Mouse (Mus musculus) intestine, embryonic 16.5 days (tissue): ENCODE results near the gene Nckap5. TPM values are rescaled to one million over a fixed set of nuclear protein-coding genes. Genes with fewer than 3 reads are reported as not detected.

ENCODE experiments used
- ATAC-seq: fragments of 200-750 bp; cut with Nextera tagmentation; 2 replicates; pipeline ENCODE4 v1.8.0; 2017; ENCODE audit warnings: moderate TSS enrichment, moderate library complexity
- H3K27ac ChIP-seq: fragments of 300-500 bp; sonication (generic); 2 replicates; pipeline ENCODE4 v1.5.1; 2014; ENCODE audit warnings: mild to moderate bottlenecking, low read length
- H3K27me3 ChIP-seq: fragments of 300-500 bp; sonication (generic); replicated peaks from 2 replicates; pipeline ENCODE4 v1.6.1; 2014; ENCODE audit warnings: low read length, control low read depth, mixed read lengths; ENCODE audit not compliant: control insufficient read depth, insufficient read depth
- H3K36me3 ChIP-seq: fragments of 300-500 bp; sonication (generic); 2 replicates; pipeline ENCODE4 v1.6.1; 2014; ENCODE audit warnings: low read length, control low read depth; ENCODE audit not compliant: control insufficient read depth, insufficient read depth
- H3K4me1 ChIP-seq: fragments of 300-500 bp; sonication (generic); 2 replicates; pipeline ENCODE4 v1.6.1; 2014; ENCODE audit warnings: low read length, control low read depth, mixed read lengths; ENCODE audit not compliant: control insufficient read depth, insufficient read depth
- H3K4me2 ChIP-seq: fragments of 300-500 bp; sonication (generic); 2 replicates; pipeline ENCODE4 v1.6.1; 2014; ENCODE audit warnings: low read depth, low read length, control low read depth
- H3K4me3 ChIP-seq: fragments of 300-500 bp; sonication (generic); 2 replicates; pipeline ENCODE4 v1.5.1; 2014; ENCODE audit warnings: mild to moderate bottlenecking, low read length
- H3K9ac ChIP-seq: fragments of 300-500 bp; sonication (generic); 2 replicates; pipeline ENCODE4 v1.6.1; 2014; ENCODE audit warnings: low read depth, low read length
- H3K9me3 ChIP-seq: fragments of 300-500 bp; sonication (generic); 2 replicates; pipeline ENCODE4 v1.6.1; 2016; ENCODE audit warnings: low read length, control low read depth; ENCODE audit not compliant: control insufficient read depth
- WGBS: fragments of 180-500 bp; shearing (Covaris S2); extraction: QIAGEN DNeasy Blood & Tissue Kit; methylation state at CpG from one replicate; pipeline ENCODE4 v1.1.7; 2014; 5-methylcytosine and 5-hydroxymethylcytosine counted together
- polyA plus RNA-seq: library from polyadenylated mRNA; unstranded; fragments of >200 nt; fragmentation: Nextera tagmentation; extraction: Ambion mirVana; gene quantifications from 2 replicates; pipeline ENCODE4 v1.2.1, GENCODE M21; 2015

Nckap5 gene
- polyA plus RNA-seq, result 11.5 and 12.6 TPM in 2 replicates

DNA sequence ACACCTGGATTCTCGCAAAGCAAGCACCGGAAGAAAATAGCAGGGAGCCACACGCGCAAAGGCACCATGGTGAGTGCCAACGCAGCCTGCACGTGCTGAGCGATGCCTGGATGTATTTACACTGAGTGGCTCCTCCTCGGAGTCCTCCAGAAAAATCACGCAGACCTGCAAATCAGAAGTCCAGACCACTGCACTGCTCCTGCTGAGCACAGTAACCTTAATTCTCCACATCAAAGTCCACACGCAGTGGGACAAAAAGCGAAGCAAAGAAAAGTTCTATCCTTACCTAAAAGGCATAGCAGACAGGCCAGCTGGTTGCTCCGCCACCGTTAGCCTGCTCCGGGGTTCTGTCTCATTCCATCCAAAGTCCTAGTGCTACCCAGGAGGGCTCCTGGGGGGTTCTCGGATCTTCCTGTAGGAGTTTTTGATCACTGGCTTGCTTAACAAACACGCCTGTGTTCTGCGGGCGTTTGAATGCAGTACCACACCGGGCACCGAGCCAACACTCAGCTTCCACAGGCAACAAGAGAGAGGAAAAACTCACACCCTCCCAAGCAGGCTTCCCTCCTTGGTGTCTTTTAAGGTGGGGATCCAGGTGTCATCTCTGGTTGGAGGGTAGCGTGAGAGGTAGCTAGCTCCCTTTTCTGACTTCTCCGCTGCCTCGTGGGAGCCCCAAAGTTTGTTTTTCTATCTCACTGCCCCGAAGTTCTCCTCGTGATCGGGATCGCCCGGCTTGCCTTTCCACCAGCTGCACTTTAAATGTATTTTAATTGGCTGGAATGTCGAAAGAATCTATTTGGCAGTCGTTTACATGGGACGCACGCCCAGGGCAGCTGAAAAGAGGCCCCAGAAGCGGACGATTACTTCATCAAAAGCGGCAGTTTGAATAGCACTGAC, at the start of gene Nckap5:
Gene Nckap5, minus strand, starts transcription at position 769 of the 897 bp plus-strand sequence.
- Histone ChIP-seq H3K9ac (peak within 1 kb of the TSS; percentile 52; the same call in 1 of the 2 replicates), H3K9me3 (no peaks in the 10 kb centered on the region), H3K36me3 (no peaks in the 10 kb centered on the region), H3K4me3 (peak within 1 kb of the TSS; percentile 46), H3K27me3 (0 out of 2 replicates have a peak, but pooled peaks cover 2% of the 10 kb centered on the region), H3K4me2 (peak within 1 kb of the TSS; percentile 66), H3K4me1 (no peaks in the 10 kb centered on the region), H3K27ac (no peak within 1 kb of the TSS)
- 2% methylated on average over 35 of the region's 35 CpGs for WGBS
- ATAC-seq, result peak; percentile 85

GRCm38 (mm10) chr1:126877495-126877894, 46.9 kb upstream of the Nckap5 start:
- H3K27ac ChIP-seq, result no peak overlapping the region
- H3K36me3 ChIP-seq, result no peaks in the 10 kb centered on the region
- no peak for ATAC-seq
- H3K9me3 ChIP-seq, result no peaks in the 10 kb centered on the region
- 85% methylated on average over 2 of the region's 2 CpGs for WGBS
- H3K27me3 ChIP-seq, result no peaks in the 10 kb centered on the region
- H3K4me2 ChIP-seq, result no peak overlapping the region
- H3K4me3 ChIP-seq, result no peak overlapping the region
- no peaks in the 10 kb centered on the region for H3K4me1 ChIP-seq
- no peak overlapping the region for H3K9ac ChIP-seq

GRCm38 (mm10) chr1:126868372-126868771, 37.8 kb upstream of the Nckap5 start:
- H3K9ac ChIP-seq, result no peak overlapping the region
- H3K4me1 ChIP-seq, result no peaks in the 10 kb centered on the region
- no peak for ATAC-seq
- no peak overlapping the region for H3K4me2 ChIP-seq
- WGBS, result 81% methylated on average over 9 of the region's 9 CpGs
- H3K36me3 ChIP-seq, result no peaks in the 10 kb centered on the region
- no peak overlapping the region for H3K27ac ChIP-seq
- H3K4me3 ChIP-seq, result no peak overlapping the region
- no peaks in the 10 kb centered on the region for H3K27me3 ChIP-seq
- no peaks in the 10 kb centered on the region for H3K9me3 ChIP-seq

GRCm38 (mm10) chr1:126867912-126868311, 37.3 kb upstream of the Nckap5 start:
- Histone ChIP-seq H3K9ac (no peak overlapping the region), H3K4me1 (no peaks in the 10 kb centered on the region), H3K27me3 (no peaks in the 10 kb centered on the region), H3K4me2 (no peak overlapping the region), H3K4me3 (no peak overlapping the region), H3K9me3 (no peaks in the 10 kb centered on the region), H3K36me3 (no peaks in the 10 kb centered on the region), H3K27ac (no peak overlapping the region)
- no peak for ATAC-seq
- WGBS, result 84% methylated on average over 5 of the region's 5 CpGs

- Histone ChIP-seq H3K4me1 (no peaks in the 10 kb centered on the region), H3K9ac (no peak overlapping the region), H3K9me3 (no peaks in the 10 kb centered on the region), H3K27me3 (no peaks in the 10 kb centered on the region), H3K36me3 (no peaks in the 10 kb centered on the region), H3K4me2 (no peak overlapping the region), H3K4me3 (no peak overlapping the region), H3K27ac (no peak overlapping the region)
- WGBS, result 57% methylated on average over 7 of the region's 7 CpGs
- ATAC-seq, result no peak
Observed at GRCm38 (mm10) chr1:126865591-126866086, 35.0 kb upstream of the Nckap5 start.

GRCm38 (mm10) chr1:126861816-126862215, 31.2 kb upstream of the Nckap5 start:
- Histone ChIP-seq H3K4me2 (no peak overlapping the region), H3K27me3 (no peaks in the 10 kb centered on the region), H3K9me3 (no peaks in the 10 kb centered on the region), H3K4me3 (no peak overlapping the region), H3K9ac (no peak overlapping the region), H3K36me3 (no peaks in the 10 kb centered on the region), H3K27ac (no peak overlapping the region), H3K4me1 (no peaks in the 10 kb centered on the region)
- whole genome bisulfite sequencing, result 66% methylated on average over 3 of the region's 3 CpGs
- no peak for ATAC-seq

DNA sequence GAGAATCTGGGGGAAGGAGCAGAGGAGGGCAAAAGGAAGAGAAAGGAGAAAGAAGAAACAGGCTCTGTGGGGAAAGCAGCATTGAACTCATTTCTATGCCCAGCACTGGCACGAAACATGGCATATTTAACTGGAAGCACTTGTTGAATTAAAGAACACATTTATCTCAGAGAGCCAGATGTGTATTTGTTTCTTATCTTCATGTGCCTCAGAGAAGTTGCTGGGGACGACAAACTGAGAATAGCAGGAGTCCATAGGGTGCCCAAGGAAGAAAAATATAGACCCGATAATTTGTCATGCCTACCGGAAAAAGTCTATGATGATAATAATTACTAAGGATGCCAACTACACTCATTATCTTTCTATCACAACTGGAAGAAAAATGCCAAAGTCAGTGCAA, 29.9 kb upstream of the Nckap5 start:
- H3K4me1 ChIP-seq, result no peaks in the 10 kb centered on the region
- no peak overlapping the region for H3K9ac ChIP-seq
- H3K27ac ChIP-seq, result no peak overlapping the region
- no peaks in the 10 kb centered on the region for H3K9me3 ChIP-seq
- H3K36me3 ChIP-seq, result no peaks in the 10 kb centered on the region
- 88% methylated on average over 4 of the region's 4 CpGs for WGBS
- no peaks in the 10 kb centered on the region for H3K27me3 ChIP-seq
- H3K4me2 ChIP-seq, result no peak overlapping the region
- no peak overlapping the region for H3K4me3 ChIP-seq
- no peak for ATAC-seq

DNA sequence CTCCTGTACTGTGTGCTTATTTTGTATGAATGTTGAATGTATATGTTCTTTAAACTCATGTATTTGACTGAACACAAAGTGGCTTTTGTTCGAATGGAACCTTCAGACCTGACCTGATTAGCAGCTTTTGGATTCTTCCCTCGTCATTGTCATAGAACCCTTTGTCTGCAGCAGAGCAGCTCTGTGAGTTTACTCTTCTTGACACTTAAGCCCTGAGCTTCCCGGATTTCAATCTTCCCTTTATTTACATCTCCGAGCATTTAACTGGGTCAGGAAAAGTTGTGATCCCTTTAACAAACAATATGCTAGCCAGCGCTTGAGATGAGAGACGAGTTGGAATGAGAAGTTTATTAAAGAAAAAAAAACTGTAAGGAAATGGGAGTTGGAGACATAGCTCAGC, 18.9 kb upstream of the Nckap5 start:
- Histone ChIP-seq H3K4me1 (no peaks in the 10 kb centered on the region), H3K27ac (no peak overlapping the region), H3K4me2 (no peak overlapping the region), H3K9ac (no peak overlapping the region), H3K27me3 (no peaks in the 10 kb centered on the region), H3K4me3 (no peak overlapping the region), H3K9me3 (no peaks in the 10 kb centered on the region), H3K36me3 (no peaks in the 10 kb centered on the region)
- ATAC-seq, result no peak
- WGBS, result 34% methylated on average over 6 of the region's 6 CpGs

DNA sequence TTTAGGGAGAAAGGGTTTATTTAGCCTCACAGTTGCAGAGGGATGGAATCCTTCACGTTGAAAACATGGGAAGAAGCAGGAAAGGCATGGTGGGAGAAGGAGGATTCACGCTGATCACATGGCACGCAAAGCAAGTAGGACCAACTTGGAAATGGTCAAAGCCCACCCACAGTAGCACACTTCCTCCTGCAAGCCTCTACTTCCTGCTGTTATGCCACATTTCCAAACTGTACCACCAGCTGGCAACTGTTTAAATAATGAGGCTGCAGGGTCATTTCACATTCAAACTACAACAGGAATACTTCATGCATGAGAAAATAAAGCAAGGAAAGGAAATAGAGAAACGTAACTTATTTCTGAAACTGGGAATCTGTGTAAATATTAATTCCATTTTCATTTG, 15.7 kb upstream of the Nckap5 start:
- no peak for ATAC-seq
- Histone ChIP-seq H3K4me3 (no peak overlapping the region), H3K27ac (no peak overlapping the region), H3K4me1 (no peaks in the 10 kb centered on the region), H3K27me3 (no peaks in the 10 kb centered on the region), H3K4me2 (no peak overlapping the region), H3K36me3 (no peaks in the 10 kb centered on the region), H3K9ac (no peak overlapping the region), H3K9me3 (no peaks in the 10 kb centered on the region)
- 68% methylated on average over 4 of the region's 4 CpGs for WGBS
